ENCODE assay signal across 26 mouse cellular contexts in genomic region chr9:95771671-95772070, GRCm38 (mm10). TPM values are rescaled to one million over a fixed set of nuclear protein-coding genes. Genes with fewer than 3 reads are reported as not detected.
DNase-seq lines count a peak whose midpoint lies in the region; ATAC-seq and TF ChIP-seq lines count a peak whose summit lies in the region.
"Had no signal": no experiment of that assay in that cellular context is flagged by ENCODE, and none has a peak within 500 bp of the region (broad histone marks: within the 10 kb centered on the region; RNA-seq: fewer than 3 reads in every experiment).

No protein-coding gene starts in this region.

- no peaks in the 10 kb centered on the region; the same call in 1 of the 2 replicates for H3K4me1 ChIP-seq in intestine, embryonic 14.5 days (replicated peaks; ENCODE audit: control insufficient read depth, insufficient read depth, low read length)
- H3K4me1 ChIP-seq in intestine, embryonic 15.5 days (replicated peaks) = no peaks in the 10 kb centered on the region
- no peaks in the 10 kb centered on the region for H3K4me1 ChIP-seq in lung, embryonic 14.5 days (ENCODE audit: insufficient read depth)
- no peaks in the 10 kb centered on the region for H3K4me1 ChIP-seq in lung, postnatal 0 days (ENCODE audit: insufficient read depth, low read depth, low read length)
- H3K4me1 ChIP-seq: embryonic facial prominence, embryonic 13.5 days; embryonic facial prominence, embryonic 15.5 days; forebrain, embryonic 10.5 days; forebrain, embryonic 12.5 days had no signal

- no peaks in the 10 kb centered on the region for H3K9me3 ChIP-seq in intestine, embryonic 14.5 days (ENCODE audit: control insufficient read depth, low read length)
- no peaks in the 10 kb centered on the region for H3K9me3 ChIP-seq in intestine, embryonic 15.5 days
- no peaks in the 10 kb centered on the region for H3K9me3 ChIP-seq in lung, embryonic 14.5 days (ENCODE audit: low read depth, low read length)
- no peaks in the 10 kb centered on the region for H3K9me3 ChIP-seq in lung, postnatal 0 days (ENCODE audit: low read length)
- H3K9me3 ChIP-seq: embryonic facial prominence, embryonic 13.5 days; embryonic facial prominence, embryonic 15.5 days; forebrain, embryonic 10.5 days; forebrain, embryonic 12.5 days had no signal

- no peak for TF ChIP-seq EP300 in lung, postnatal 0 days (IDR thresholded peaks at IDR 0.05)

- H3K36me3 ChIP-seq in intestine, embryonic 14.5 days (ENCODE audit: control insufficient read depth, insufficient read depth, low read length) = no peaks in the 10 kb centered on the region
- H3K36me3 ChIP-seq in intestine, embryonic 15.5 days = no peaks in the 10 kb centered on the region
- H3K36me3 ChIP-seq in lung, embryonic 14.5 days (ENCODE audit: insufficient read depth) = no peaks in the 10 kb centered on the region
- H3K36me3 ChIP-seq in lung, postnatal 0 days (ENCODE audit: insufficient read depth, low read length) = no peaks in the 10 kb centered on the region
- H3K36me3 ChIP-seq: embryonic facial prominence, embryonic 15.5 days; forebrain, embryonic 10.5 days; forebrain, embryonic 12.5 days had no signal

- H3K4me3 ChIP-seq in intestine, embryonic 14.5 days (ENCODE audit: low read depth, low read length) = no peak overlapping the region
- H3K4me3 ChIP-seq in intestine, embryonic 15.5 days (replicated peaks) = no peak overlapping the region
- H3K4me3 ChIP-seq in layer of hippocampus, adult 2 months = no peak overlapping the region
- no peak overlapping the region for H3K4me3 ChIP-seq in lung, embryonic 14.5 days (ENCODE audit: low read depth, low read length)
- no peak overlapping the region for H3K4me3 ChIP-seq in lung, postnatal 0 days (ENCODE audit: low read depth, low read length)
- H3K4me3 ChIP-seq: embryonic facial prominence, embryonic 13.5 days; embryonic facial prominence, embryonic 15.5 days; erythroblast, embryonic 14.5 days; forebrain, embryonic 10.5 days; forebrain, embryonic 12.5 days had no signal

- WGBS in intestine, embryonic 14.5 days = 41% methylated on average over 2 of the region's 2 CpGs
- 53% methylated on average over 2 of the region's 2 CpGs for WGBS in intestine, embryonic 15.5 days
- 49% methylated on average over 2 of the region's 2 CpGs for WGBS in lung, embryonic 14.5 days
- 65% methylated on average over 2 of the region's 2 CpGs for WGBS in lung, postnatal 0 days

- no peak overlapping the region for H3K27ac ChIP-seq in intestine, embryonic 14.5 days (ENCODE audit: low read depth)
- no peak overlapping the region for H3K27ac ChIP-seq in intestine, embryonic 15.5 days
- H3K27ac ChIP-seq in layer of hippocampus, adult 2 months = no peak overlapping the region
- H3K27ac ChIP-seq in lung, embryonic 14.5 days (ENCODE audit: low read depth) = no peak overlapping the region
- H3K27ac ChIP-seq in lung, postnatal 0 days (ENCODE audit: low read length) = no peak overlapping the region
- H3K27ac ChIP-seq: embryonic facial prominence, embryonic 13.5 days; embryonic facial prominence, embryonic 15.5 days; forebrain, embryonic 10.5 days; forebrain, embryonic 12.5 days had no signal

- H3K27me3 ChIP-seq in intestine, embryonic 14.5 days (replicated peaks; ENCODE audit: control insufficient read depth, insufficient read depth, low read length) = no peaks in the 10 kb centered on the region
- H3K27me3 ChIP-seq in intestine, embryonic 15.5 days (replicated peaks) = no peaks in the 10 kb centered on the region
- no peaks in the 10 kb centered on the region for H3K27me3 ChIP-seq in lung, embryonic 14.5 days (ENCODE audit: insufficient read depth, low read length)
- no peaks in the 10 kb centered on the region for H3K27me3 ChIP-seq in lung, postnatal 0 days (replicated peaks; ENCODE audit: insufficient read depth, low read length)
- H3K27me3 ChIP-seq: embryonic facial prominence, embryonic 13.5 days; embryonic facial prominence, embryonic 15.5 days; forebrain, embryonic 12.5 days had no signal

- TF ChIP-seq CTCF in layer of hippocampus, adult 2 months (conservative IDR thresholded peaks at IDR 0.05) = no peak
- no peak for TF ChIP-seq CTCF in lung, embryonic 14.5 days (IDR thresholded peaks at IDR 0.05; ENCODE audit: low read depth)
- no peak for TF ChIP-seq CTCF in lung, postnatal 0 days (IDR thresholded peaks at IDR 0.05)

- ATAC-seq in intestine, embryonic 14.5 days (replicated peaks; ENCODE audit: low FRiP score, low TSS enrichment, low read depth) = no peak
- ATAC-seq in intestine, embryonic 15.5 days = no peak
- ATAC-seq in lung, embryonic 14.5 days (ENCODE audit: insufficient read depth) = no peak
- no peak for ATAC-seq in lung, postnatal 0 days
- ATAC-seq: forebrain, embryonic 14.5 days; forebrain, embryonic 16.5 days had no signal

- no peak overlapping the region for H3K9ac ChIP-seq in intestine, embryonic 14.5 days (ENCODE audit: low read length)
- H3K9ac ChIP-seq in intestine, embryonic 15.5 days = no peak overlapping the region
- H3K9ac ChIP-seq in lung, embryonic 14.5 days = no peak overlapping the region
- H3K9ac ChIP-seq in lung, postnatal 0 days (replicated peaks; ENCODE audit: low read depth) = no peak overlapping the region
- H3K9ac ChIP-seq: embryonic facial prominence, embryonic 13.5 days; embryonic facial prominence, embryonic 15.5 days; forebrain, embryonic 12.5 days had no signal

- DNase-seq in intestine, embryonic 14.5 days (ENCODE audit: low spot score) = peak; percentile 10
- peak; percentile 15 to 16 for DNase-seq in layer of hippocampus, adult 2 months (ENCODE audit: low spot score in 2 of 2)
- DNase-seq in layer of hippocampus, postnatal 25 days (ENCODE audit: extremely low spot score in 1 of 2, low spot score in 1 of 2) = no peak
- peak; percentile 19 for DNase-seq in lung, embryonic 14.5 days
- no peak for DNase-seq in lung, postnatal 0 days (ENCODE audit: low spot score)
- peak; percentile 59 for DNase-seq in telencephalon, adult 2 months (ENCODE audit: low read depth, low spot score)
- DNase-seq in adrenal gland, postnatal 25 days = no peak
- DNase-seq: adrenal gland, adult 2 months; adrenal gland, postnatal 10 days; adrenal gland, postnatal 36 days; cerebellum, adult 11 months; cerebellum, adult 18-20 months; cerebellum, adult 8-10 months; cerebellum, adult 9-11 months; cerebellum, postnatal 14 days; cerebellum, postnatal 36 days; embryo, embryonic 11 days had no signal

- H3K4me2 ChIP-seq in intestine, embryonic 14.5 days (ENCODE audit: low read length) = no peak overlapping the region
- no peak overlapping the region for H3K4me2 ChIP-seq in intestine, embryonic 15.5 days (replicated peaks)
- no peak overlapping the region for H3K4me2 ChIP-seq in lung, embryonic 14.5 days
- no peak overlapping the region for H3K4me2 ChIP-seq in lung, postnatal 0 days (replicated peaks; ENCODE audit: low read depth, low read length)
- H3K4me2 ChIP-seq: embryonic facial prominence, embryonic 13.5 days; embryonic facial prominence, embryonic 15.5 days; forebrain, embryonic 12.5 days had no signal

RNA-seq across cellular contexts. Expression of gene Trpc1, which starts 21.5 kb away (rescaled TPM):
- polyA plus RNA-seq in intestine, embryonic 14.5 days (2014; fragmentation: Nextera tagmentation; extraction: Ambion mirVana) = 5.7 and 6.5 TPM in 2 replicates
- 2.5 and 3.0 TPM in 2 replicates for polyA plus RNA-seq in intestine, embryonic 15.5 days (2015; fragmentation: Nextera tagmentation; extraction: Ambion mirVana)
- 10 to 100 TPM; 45.2 to 49.2 TPM for total RNA-seq in layer of hippocampus, adult 2 months (2021)
- total RNA-seq in layer of hippocampus, postnatal 25 days (2021) = 10 to 100 TPM; 41.0 to 48.0 TPM
- 4.6 and 5.7 TPM in 2 replicates for polyA plus RNA-seq in lung, embryonic 14.5 days (2014; fragmentation: Nextera tagmentation; extraction: Ambion mirVana)
- polyA plus RNA-seq in lung, postnatal 0 days (2015; fragmentation: Nextera tagmentation; extraction: Ambion mirVana) = 4.7 and 4.9 TPM in 2 replicates
- total RNA-seq in adrenal gland, postnatal 25 days (2021) = 2.2 and 3.2 TPM in 2 replicates
- total RNA-seq: common myeloid progenitor, adult 5-6 weeks had no signal
- polyA plus RNA-seq: erythroblast, embryonic 14.5 days had no signal

Comparison
In these comparisons a context has a peak if more than half of its experiments do, and no peak if none do; other contexts are left out.
1. DNase-seq: peak in intestine, embryonic 14.5 days (single experiment), layer of hippocampus, adult 2 months (2 of 2), lung, embryonic 14.5 days (single experiment) and telencephalon, adult 2 months (single experiment); none in layer of hippocampus, postnatal 25 days (0 of 2), lung, postnatal 0 days (single experiment) and adrenal gland, postnatal 25 days (single experiment).